ENCODE assay signal across 15 mouse cellular contexts in genomic region chr12:75616841-75617240, GRCm38 (mm10). TPM values are rescaled to one million over a fixed set of nuclear protein-coding genes. Genes with fewer than 3 reads are reported as not detected.
A peak's percentile ranks its signal among the peaks of the same experiment; 100 is the strongest.
DNase-seq lines count a peak whose midpoint lies in the region; ATAC-seq lines count a peak whose summit lies in the region.
"Had no signal": no experiment of that assay in that cellular context is flagged by ENCODE, and none has a peak within 500 bp of the region (broad histone marks: within the 10 kb centered on the region; RNA-seq: fewer than 3 reads in every experiment).

No protein-coding gene starts in this region.

- H3K27me3 ChIP-seq in liver, embryonic 12.5 days (replicated peaks), result peaks cover 22% of the 10 kb centered on the region
- H3K27me3 ChIP-seq: CH12.LX; heart, embryonic 12.5 days; hindbrain, embryonic 15.5 days had no signal

- ATAC-seq in liver, embryonic 12.5 days, result peak; percentile 27; the same call in 1 of the 2 replicates
- ATAC-seq: forebrain, embryonic 13.5 days; forebrain, postnatal 0 days had no signal

- no peak overlapping the region for H3K27ac ChIP-seq in liver, embryonic 12.5 days
- H3K27ac ChIP-seq: forebrain, embryonic 13.5 days; hindbrain, embryonic 15.5 days had no signal

- intact Hi-C loops in heart, postnatal 25 days (cut with DNase I), result no loop called here
- intact Hi-C loops in left cerebral cortex, postnatal 10 days (cut with DNase I), result no loop called here

- no peak overlapping the region for H3K9ac ChIP-seq in liver, embryonic 12.5 days
- H3K9ac ChIP-seq: forebrain, embryonic 13.5 days; forebrain, postnatal 0 days; hindbrain, embryonic 15.5 days had no signal

- 62% methylated on average over 8 of the region's 8 CpGs for WGBS in liver, embryonic 12.5 days (ENCODE audit: insufficient replicate concordance)

- peaks cover 6% of the 10 kb centered on the region; the same call in 1 of the 2 replicates for H3K4me1 ChIP-seq in liver, embryonic 12.5 days
- H3K4me1 ChIP-seq: forebrain, embryonic 13.5 days; hindbrain, embryonic 15.5 days had no signal

- 0 out of 2 replicates have a peak, but pooled peaks cover 5% of the 10 kb centered on the region for H3K9me3 ChIP-seq in liver, embryonic 12.5 days (replicated peaks)
- H3K9me3 ChIP-seq: forebrain, embryonic 13.5 days; hindbrain, embryonic 15.5 days had no signal

- no peak overlapping the region for H3K4me3 ChIP-seq in liver, embryonic 12.5 days
- H3K4me3 ChIP-seq: forebrain, embryonic 13.5 days had no signal

- H3K36me3 ChIP-seq in liver, embryonic 12.5 days, result no peaks in the 10 kb centered on the region
- H3K36me3 ChIP-seq: heart, embryonic 12.5 days; hindbrain, embryonic 15.5 days had no signal

- H3K4me2 ChIP-seq in liver, embryonic 12.5 days, result no peak overlapping the region

- peak; percentile 79 for DNase-seq in heart, adult 11 months
- no peak for DNase-seq in heart, postnatal 25 days (ENCODE audit: low spot score)
- no peak for DNase-seq in liver
- DNase-seq in R1 (ENCODE audit: low read depth, low spot score), result peak; percentile 77
- peak; percentile 12 for DNase-seq in mesoderm, embryonic 11.5 days (ENCODE audit: low read depth, low spot score)
- no peak for DNase-seq in left cerebral cortex, postnatal 10 days (ENCODE audit: extremely low spot score in 1 of 2, low spot score in 2 of 2)
- DNase-seq: cerebellum, adult 11 months; cerebellum, adult 8-10 months; cerebellum, postnatal 14 days; forebrain, postnatal 0 days had no signal

RNA-seq across cellular contexts. Expression of gene Ppp2r5e, which starts 20.8 kb away (rescaled TPM):
- 10 to 100 TPM; 32.0 to 33.8 TPM for total RNA-seq in heart, postnatal 25 days (2021)
- 7.9 and 8.0 TPM in 2 replicates for polyA plus RNA-seq in liver, embryonic 12.5 days (2016; fragmentation: Nextera tagmentation; extraction: Ambion mirVana)
- 10 to 100 TPM; 85.6 to 85.8 TPM for total RNA-seq in left cerebral cortex, postnatal 10 days (2021)

RNA-seq across cellular contexts. Expression of gene Wdr89, which starts 52.5 kb away (rescaled TPM):
- total RNA-seq in heart, postnatal 25 days (2021), result 1 to 10 TPM; 2.5 to 2.6 TPM
- polyA plus RNA-seq in liver, embryonic 12.5 days (2016; fragmentation: Nextera tagmentation; extraction: Ambion mirVana), result 9.8 and 10.7 TPM in 2 replicates
- 1 to 10 TPM; 2.9 to 3.2 TPM for total RNA-seq in left cerebral cortex, postnatal 10 days (2021)

Comparison
In these comparisons a context has a peak if more than half of its experiments do, and no peak if none do; other contexts are left out.
1. DNase-seq: peak in heart, adult 11 months (single experiment), R1 (single experiment) and mesoderm, embryonic 11.5 days (single experiment); none in heart, postnatal 25 days (single experiment), liver (single experiment) and left cerebral cortex, postnatal 10 days (0 of 2).